Mouse (Mus musculus) layer of hippocampus, postnatal 10 days (tissue): ENCODE data around the gene Soga1. TPM values are rescaled to one million over a fixed set of nuclear protein-coding genes. Genes with fewer than 3 reads are reported as not detected.

Experiments
- DNase-seq, 2 experiments: peaks; one replicate each; pipeline ENCODE4 v3.0.0; 2021; ENCODE audit warnings: low spot score in 2 of 2
- total RNA-seq, 2 experiments: library from RNA; stranded (reverse); gene quantifications; 2 replicates each; pipeline ENCODE4 v1.2.3; 2021

Gene Soga1
- total RNA-seq, 2 experiments from 2014 or later, result 74.1 to 79.6 TPM

DNA sequence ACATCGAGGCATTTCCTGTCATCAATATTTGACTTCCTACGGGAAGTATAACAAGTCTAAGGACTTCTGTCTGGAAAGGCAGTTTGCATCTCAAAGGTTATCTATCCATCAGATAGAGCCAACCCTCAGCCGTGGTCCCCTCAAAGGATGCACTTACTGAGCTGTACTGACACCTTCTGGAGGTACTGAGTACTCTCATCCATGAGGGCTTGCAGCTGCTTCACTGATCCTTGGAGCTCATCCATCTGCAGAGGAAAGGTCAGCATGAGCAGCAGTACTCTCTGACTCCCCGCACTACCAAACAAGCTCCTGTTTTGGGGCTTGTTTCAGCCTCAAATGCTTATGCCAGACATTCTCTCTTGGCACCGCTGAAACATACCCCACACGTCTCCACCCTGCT, 82.5 kb downstream of the Soga1 start:
- peak; percentile 56 to 59 for DNase-seq

DNA sequence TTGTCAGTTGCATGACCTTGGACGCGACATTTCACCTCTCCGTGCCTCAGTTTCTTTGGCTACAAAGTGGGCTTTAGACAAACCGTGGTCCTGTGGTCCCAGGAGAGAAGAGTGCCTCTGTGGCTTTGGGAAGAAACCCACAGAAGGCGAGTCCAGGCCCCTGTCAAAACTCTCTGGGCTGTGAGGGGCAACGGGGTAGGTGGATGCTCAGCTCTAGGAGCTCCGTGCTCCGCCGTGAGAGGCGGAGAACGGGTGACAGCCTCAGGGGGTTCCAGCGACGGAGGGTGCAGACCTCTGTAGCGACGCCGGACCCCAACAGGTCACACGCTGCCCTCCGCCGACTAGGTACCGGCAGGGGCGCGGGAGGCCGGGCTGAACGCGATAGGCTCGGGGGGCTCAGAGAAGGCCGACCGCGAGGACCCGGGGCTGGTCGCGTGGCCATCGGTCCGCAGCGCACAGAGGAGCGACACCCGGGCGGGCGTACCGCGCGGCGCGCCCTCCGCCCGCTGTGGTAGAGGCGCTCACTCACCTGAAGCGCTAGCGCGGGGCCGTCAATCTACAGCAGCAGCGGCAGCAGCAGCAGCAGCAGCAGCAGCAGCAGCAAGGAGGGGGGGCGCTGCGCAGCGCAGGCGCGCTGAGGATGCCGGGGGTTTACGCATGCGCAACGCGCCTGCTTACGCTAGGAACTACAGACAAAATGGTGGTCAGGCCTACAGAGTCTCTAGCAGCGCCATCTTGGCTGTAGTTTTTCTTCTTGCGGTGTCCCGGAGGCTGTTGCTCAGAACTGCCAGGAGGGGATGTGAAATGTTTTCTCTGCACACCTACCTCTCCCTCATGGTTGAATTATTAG, 87.4 kb downstream of the Soga1 start, which contains the start of gene Ndrg3:
Ndrg3 (minus strand) TSS at position 587 of the 850 bp plus-strand sequence.
- peak; percentile 95 to 97 for DNase-seq

DNA sequence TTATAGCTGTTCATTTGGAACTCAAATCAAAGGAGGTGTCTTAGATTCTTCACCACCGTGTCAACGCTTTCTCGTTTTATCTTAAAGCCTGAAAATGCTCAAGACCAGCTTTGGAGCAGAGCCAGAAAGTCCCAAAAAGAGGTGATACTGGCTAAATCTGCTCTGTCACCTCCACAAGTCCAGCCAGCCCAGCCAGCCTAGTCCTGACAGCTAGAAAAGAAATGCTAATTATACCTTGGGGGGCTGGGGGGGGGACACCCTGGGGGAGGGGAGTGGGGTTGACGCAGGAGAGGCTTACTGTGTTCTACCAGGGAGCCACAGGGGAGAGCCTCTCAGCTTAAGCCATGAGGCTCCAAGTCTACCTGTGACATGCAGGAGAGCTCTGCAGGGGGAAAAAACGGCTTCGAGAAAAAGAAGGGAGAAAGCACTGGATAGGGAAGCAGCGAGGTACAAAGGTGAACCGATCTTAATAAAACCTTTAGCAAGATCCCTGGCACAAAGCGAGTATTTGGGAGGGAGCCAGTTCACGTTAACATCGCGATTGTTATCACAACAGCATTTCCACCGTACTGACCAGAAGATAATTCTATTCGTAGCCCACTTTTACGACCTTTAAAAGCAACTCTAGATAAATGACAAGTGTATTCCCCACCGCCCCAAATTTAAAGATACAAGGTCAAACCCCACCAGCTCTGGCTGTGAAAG, 88.2 kb downstream of the Soga1 start:
- peak in 1 of 2 experiments; percentile 28 for DNase-seq

DNA sequence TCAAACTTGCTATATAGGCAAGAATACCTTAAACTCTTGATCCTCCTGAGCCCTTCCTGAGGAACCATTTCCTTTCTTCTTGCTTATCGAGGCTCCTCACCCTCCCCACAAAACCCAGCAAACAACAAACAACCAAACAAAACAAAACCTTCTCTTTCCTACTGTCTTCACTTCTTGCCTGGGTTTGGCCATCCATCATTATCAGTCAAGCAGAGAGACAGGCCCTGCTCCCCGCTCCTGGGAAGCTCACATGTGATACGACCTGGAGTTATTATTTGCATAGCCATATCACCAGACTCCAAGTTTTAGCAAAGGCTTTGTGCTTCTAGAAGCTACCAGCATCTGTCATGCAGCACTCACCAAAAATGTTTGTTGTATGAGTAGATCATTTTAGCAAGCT, 91.7 kb downstream of the Soga1 start:
- no peak for DNase-seq

DNA sequence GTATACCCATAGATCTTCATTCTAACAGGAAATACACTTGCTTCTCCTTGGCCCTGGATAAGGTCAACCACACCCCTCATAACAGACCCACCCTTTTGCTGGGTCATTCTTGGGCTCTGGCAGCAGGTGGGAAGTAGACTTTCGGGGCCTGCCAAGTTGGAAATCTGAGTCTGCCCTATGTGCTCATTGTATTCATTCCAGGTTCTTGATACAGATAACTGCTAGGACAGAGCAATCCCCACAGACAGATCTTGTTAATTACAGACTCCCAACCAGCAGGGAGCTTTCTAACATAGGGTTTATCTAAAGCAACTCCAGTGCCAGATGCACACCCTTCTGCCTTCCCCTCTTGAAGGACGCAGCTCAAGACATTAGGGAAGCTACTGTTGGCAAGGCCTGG, 96.2 kb downstream of the Soga1 start:
- DNase-seq, result no peak

DNA sequence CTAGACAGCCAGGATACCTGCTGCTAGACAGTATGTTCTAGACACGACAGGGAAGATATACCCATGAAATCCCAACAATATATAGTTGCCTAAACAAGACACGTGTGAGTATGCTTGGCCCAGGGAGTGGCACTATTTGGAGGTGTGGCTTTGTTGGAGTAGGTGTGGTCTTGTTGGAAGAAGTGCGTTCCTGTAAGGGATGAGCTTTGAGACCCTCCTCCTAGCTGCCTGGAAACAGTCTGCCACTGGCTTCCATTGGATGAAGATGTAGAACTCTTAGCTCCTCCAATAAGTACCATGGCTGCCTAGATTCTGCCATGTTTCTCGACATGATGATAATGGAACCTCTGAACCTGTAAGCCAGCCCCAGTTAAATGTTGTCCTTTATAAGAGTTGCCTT, 97.8 kb downstream of the Soga1 start:
- DNase-seq, result no peak

DNA sequence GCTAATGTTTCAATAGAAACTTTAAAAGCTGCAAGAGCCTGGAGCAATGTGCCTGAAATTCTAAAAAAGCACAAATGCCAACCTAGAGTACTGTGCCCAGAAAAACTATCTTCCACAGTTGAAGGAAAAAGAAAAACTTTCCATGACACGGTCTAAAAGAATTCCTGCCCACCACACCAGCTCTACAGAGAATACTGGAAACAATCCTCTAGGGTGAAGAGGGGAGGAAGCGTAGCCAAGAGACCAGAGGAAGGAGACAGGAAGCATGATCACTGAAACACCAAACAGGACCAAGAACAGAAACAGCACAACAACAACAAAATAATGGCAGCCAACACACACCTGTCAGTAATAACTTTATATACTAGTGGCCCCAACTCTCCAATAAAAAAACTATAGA, 99.0 kb downstream of the Soga1 start:
- DNase-seq, result no peak

DNA sequence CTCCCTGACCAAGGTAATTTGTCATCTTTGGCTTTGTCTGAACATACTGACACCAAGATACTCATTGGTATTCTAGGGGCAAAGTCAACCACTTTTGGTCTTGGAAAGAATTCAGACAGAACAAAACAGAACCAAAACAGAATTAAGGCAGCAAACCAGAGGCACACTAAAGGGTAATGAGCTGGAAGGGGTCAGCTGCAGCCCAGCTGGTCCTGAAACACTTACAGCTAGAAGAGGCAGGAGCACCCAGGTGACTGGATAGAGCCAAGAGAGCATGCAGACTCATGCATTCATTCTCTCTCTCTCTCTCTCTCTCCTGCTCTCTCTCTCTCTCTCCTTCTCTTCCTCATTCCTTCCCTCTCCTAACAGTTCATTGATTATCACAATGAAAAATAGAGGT, 102.3 kb downstream of the Soga1 start:
- DNase-seq, result no peak

DNA sequence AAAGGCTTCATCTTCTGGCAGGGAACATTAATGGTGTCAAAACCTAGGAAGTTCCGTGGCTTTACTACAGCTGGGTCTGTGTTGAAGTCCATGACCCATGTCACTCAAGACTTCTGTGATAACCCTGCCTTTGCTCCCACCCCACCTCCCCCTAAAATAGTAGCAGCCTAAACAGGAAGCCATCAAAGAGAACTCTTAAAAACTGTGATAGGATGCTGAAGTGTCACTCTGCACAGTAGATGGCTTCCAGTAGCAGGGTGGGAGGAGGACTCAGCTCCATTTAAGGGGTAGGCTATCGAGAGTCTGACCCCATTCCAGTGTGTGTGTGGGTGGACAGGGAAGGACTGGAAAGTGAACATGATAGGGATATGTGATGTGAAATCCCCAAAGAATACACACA, 104.1 kb downstream of the Soga1 start:
- DNase-seq, result no peak

DNA sequence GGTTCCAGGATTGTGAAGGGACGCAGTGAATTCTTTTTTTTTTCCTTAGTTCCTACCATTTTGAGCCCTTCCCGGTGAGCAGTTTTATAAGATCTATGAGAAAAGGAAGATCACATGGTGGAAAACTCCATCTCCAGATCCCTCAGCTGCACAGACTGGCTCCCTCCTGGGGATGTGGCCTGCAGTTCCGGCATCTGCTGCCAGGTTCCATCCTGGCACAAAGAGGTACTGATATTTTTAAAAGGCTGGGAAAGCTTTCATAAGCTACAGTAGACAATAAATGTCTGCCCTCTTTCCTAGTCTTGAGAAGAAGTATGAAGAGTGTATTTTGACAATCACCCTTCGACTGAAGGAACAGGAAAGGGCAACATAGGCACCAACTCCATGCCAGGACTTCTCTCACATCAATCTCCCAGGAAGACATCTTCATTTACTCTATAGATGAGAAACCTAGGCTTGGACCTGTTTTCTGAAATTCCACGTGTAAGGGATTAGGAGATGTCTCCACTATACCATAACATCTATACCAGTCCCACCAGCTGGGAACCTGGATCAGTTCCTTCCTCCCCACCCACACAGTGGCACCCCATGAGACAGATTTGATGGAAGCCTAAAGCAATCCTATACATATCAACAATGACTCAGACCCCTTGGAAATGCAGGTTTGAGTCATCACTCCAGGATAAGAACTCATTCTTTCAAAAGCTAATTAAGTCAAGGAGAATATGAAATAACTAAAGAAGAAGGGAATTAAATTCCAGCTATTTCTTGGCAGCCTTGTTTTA, 105.5 kb downstream of the Soga1 start:
- no peak for DNase-seq

DNA sequence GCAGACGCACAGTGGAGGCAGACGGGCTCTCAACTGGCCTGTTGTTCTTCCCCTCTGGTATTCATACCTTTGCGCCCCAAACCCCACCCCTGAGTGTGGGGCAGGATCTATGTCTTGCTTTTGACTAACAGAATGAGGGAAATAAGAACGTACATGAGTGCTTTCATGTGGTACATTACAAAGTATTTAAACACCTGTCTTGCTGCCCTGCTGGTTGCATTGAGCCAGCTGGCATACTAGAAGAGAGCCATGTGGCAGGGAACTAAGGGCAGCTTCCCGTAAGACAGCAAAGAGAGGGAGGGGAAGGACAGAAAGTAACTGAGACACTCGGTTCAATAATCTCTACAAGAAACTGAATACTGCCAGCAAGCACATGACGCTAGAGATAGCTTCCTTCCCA, 108.8 kb downstream of the Soga1 start:
- no peak for DNase-seq

DNA sequence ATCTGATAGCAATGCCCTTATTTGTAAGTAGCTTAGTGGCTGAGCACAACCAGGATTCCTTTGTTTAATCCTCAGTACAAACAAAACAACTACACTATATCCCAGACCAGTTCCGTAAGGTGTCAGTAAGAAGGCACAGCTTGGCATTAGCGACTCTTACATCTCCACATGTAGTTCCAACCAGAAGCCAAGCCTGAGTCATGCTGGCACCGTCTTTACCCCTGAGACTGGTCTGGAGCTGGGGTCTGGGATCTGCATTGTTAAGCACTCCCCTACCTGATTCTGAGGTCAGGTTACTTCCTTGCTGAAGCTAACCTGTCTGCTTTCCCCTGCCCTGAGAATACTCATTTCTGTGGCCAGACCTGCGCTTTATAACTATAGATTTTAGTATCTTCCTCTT, 110.6 kb downstream of the Soga1 start:
- no peak for DNase-seq

DNA sequence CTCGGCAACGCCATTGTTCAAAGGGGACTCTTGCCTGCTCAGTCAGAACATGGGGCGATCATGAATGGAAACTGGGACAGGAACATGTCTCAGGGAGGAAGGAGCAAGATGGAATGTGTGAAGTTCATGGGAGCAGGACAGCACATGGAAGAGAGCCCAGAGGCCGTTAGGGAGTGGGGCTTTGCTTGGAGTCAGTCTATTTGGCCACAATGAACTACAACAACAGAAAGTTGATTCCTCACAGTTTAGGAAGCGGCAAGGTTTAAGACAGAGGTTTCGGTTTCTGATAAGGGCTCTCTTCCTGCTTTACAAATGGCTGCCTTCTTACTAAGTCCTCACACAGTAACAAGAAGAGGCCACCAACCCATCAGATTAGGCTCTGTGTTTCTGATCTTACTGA, 111.7 kb downstream of the Soga1 start:
- no peak for DNase-seq

Other genes with a start within 250 kb of the Soga1 start
- 1 to 10 TPM; 5.0 to 5.6 TPM for gene Tgif2, start 239.2 kb downstream of the Soga1 start, total RNA-seq
- gene 4930518I15Rik, start 221.3 kb downstream of the Soga1 start, total RNA-seq, result 1 to 10 TPM; 3.6 to 3.8 TPM
- gene Rab5if, start 216.1 kb downstream of the Soga1 start, total RNA-seq, result 100 to 1,000 TPM; 117 to 127 TPM
- under 1 TPM; 0.23 to 0.25 TPM for gene Sla2, start 192.1 kb downstream of the Soga1 start, total RNA-seq
- 100 to 1,000 TPM; 360 to 416 TPM for gene Ndrg3, start 87.2 kb downstream of the Soga1 start, total RNA-seq
- 1 to 10 TPM; 5.2 to 8.3 TPM for gene Dsn1, start 72.1 kb downstream of the Soga1 start, total RNA-seq
- not detected for gene Tldc2, start 7.8 kb upstream of the Soga1 start, total RNA-seq
- gene Samhd1, start 56.0 kb upstream of the Soga1 start, total RNA-seq, result 10 to 100 TPM; 14.6 TPM
- gene Rbl1, start 125.3 kb upstream of the Soga1 start, total RNA-seq, result 1 to 10 TPM; 2.5 to 3.4 TPM
- 100 to 1,000 TPM; 137 to 144 TPM for gene Rpn2, start 199.8 kb upstream of the Soga1 start, total RNA-seq
- gene Mroh8, start 200.3 kb upstream of the Soga1 start, total RNA-seq, result under 1 TPM; 0.25 to 0.47 TPM